ENCODE assay signal across 16 mouse cellular contexts in genomic region chr1:111911424-111911823, GRCm38 (mm10).
"Had no signal": no experiment of that assay in that cellular context is flagged by ENCODE, and none has a peak within 500 bp of the region (broad histone marks: within the 10 kb centered on the region; RNA-seq: fewer than 3 reads in every experiment).

No protein-coding gene starts in this region.

- H3K9me3 ChIP-seq: liver, embryonic 13.5 days; neural tube, embryonic 12.5 days; neural tube, embryonic 15.5 days had no signal

- H3K4me3 ChIP-seq: layer of hippocampus, adult 2 months; left cerebral cortex, adult 2 months; liver, embryonic 13.5 days; neural tube, embryonic 12.5 days; neural tube, embryonic 15.5 days had no signal

- H3K4me1 ChIP-seq: liver, embryonic 13.5 days; neural tube, embryonic 12.5 days; neural tube, embryonic 15.5 days had no signal

- H3K27ac ChIP-seq: kidney, postnatal 0 days; layer of hippocampus, adult 2 months; left cerebral cortex, adult 2 months; liver, embryonic 13.5 days; neural tube, embryonic 12.5 days; neural tube, embryonic 15.5 days had no signal

- DNase-seq: kidney, adult 2 months; kidney, postnatal 25 days; layer of hippocampus, adult 9-11 months; layer of hippocampus, postnatal 36 days; liver, embryonic 13.5 days; lung, adult 2 months; lung, postnatal 14 days; lung, postnatal 4 days; midbrain, embryonic 14.5 days; thymus, adult 18-20 months; thymus, postnatal 36 days had no signal

- H3K4me2 ChIP-seq: liver, embryonic 13.5 days; neural tube, embryonic 12.5 days; neural tube, embryonic 15.5 days had no signal

- H3K9ac ChIP-seq: liver, embryonic 13.5 days; neural tube, embryonic 12.5 days; neural tube, embryonic 15.5 days had no signal

- H3K27me3 ChIP-seq: liver, embryonic 13.5 days; neural tube, embryonic 12.5 days; neural tube, embryonic 15.5 days had no signal

- H3K36me3 ChIP-seq: liver, embryonic 13.5 days; neural tube, embryonic 12.5 days; neural tube, embryonic 15.5 days had no signal
